ENCODE assay signal across 26 mouse cellular contexts in the genomic region with DNA sequence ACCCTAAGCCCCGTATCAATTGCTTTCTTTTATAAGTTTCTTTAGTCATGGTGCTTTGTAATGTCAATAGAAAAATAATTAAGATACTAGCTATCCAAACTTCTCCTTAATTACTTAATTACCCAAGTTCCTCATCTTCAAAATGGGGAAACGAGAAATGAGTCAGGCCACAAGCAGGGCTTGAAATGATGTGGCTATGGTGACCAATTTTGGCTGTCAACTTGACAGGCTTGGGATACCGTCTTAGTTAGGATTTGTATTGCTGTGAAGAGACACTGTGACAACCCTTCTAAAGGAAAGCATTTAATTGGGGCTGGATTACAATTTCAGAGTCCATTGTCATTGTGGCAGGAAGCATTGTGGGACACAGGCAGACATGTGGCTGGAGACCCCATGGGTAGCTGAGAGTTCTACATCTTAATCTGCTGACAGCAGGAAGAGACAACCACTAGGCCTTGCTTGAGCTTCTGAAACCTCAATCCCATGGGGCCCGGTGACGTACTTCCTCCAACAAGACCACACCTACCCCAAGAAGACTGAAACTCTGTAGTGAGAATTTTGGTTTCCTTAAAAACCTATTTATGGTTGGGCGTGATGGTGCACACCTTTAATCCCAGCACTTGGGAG. TPM values are rescaled to one million over a fixed set of nuclear protein-coding genes. Genes with fewer than 3 reads are reported as not detected.
DNase-seq lines count a peak whose midpoint lies in the region; ATAC-seq and TF ChIP-seq lines count a peak whose summit lies in the region.
"Had no signal": no experiment of that assay in that cellular context is flagged by ENCODE, and none has a peak within 500 bp of the region (broad histone marks: within the 10 kb centered on the region; RNA-seq: fewer than 3 reads in every experiment).

No protein-coding gene starts in this region.

- no peak for TF ChIP-seq RAD21 in MEL (IDR thresholded peaks at IDR 0.05; ENCODE audit: low read depth, low read length)

- no peak overlapping the region for H3K27ac ChIP-seq in MEL (ENCODE audit: control insufficient read depth, low read depth, low read length)
- H3K27ac ChIP-seq: embryonic facial prominence, embryonic 15.5 days; forebrain, embryonic 15.5 days; hindbrain, embryonic 10.5 days; kidney, embryonic 15.5 days; liver, embryonic 14.5 days; lung, embryonic 15.5 days; midbrain, embryonic 12.5 days; stomach, postnatal 0 days had no signal

- no peak for TF ChIP-seq EP300 in MEL (IDR thresholded peaks at IDR 0.05; ENCODE audit: low read depth in 1 of 2, low read length in 2 of 2)

- DNase-seq in A20 (ENCODE audit: low read depth, low spot score) = peak; percentile 37
- peak; percentile 43 for DNase-seq in MEL (ENCODE audit: low read depth, low spot score)
- DNase-seq in right cerebral cortex, adult 18-20 months = no peak
- DNase-seq in c-Kit-positive CD71-positive TER-119-positive erythroid progenitor cells, embryonic 14.5 days (ENCODE audit: low spot score) = no peak
- DNase-seq in lung, postnatal 36 days = no peak
- DNase-seq: adrenal gland, postnatal 36 days; cerebellum, adult 8-10 months; gastrocnemius, postnatal 10 days; heart, adult 18-20 months; heart, postnatal 10 days; kidney, adult 11 months; kidney, postnatal 4 days; layer of hippocampus, adult 9-11 months; lung, postnatal 4 days had no signal

- H3K9ac ChIP-seq in MEL (ENCODE audit: control insufficient read depth, low read depth, low read length, poor library complexity, severe bottlenecking) = no peak overlapping the region
- H3K9ac ChIP-seq: embryonic facial prominence, embryonic 15.5 days; forebrain, embryonic 15.5 days; heart, embryonic 12.5 days; kidney, embryonic 15.5 days; liver, embryonic 14.5 days; lung, embryonic 15.5 days; midbrain, embryonic 12.5 days had no signal

- TF ChIP-seq CTCF in MEL (IDR thresholded peaks at IDR 0.05 in 2 of 3, conservative IDR thresholded peaks at IDR 0.05 in 1 of 3; ENCODE audit: control insufficient read depth in 1 of 3, insufficient read depth in 1 of 3, low read depth in 2 of 3, low read length in 3 of 3, poor library complexity in 1 of 3, severe bottlenecking in 1 of 3) = no peak

- H3K79me2 ChIP-seq in MEL (ENCODE audit: control insufficient read depth, insufficient read depth, low read length, poor library complexity) = no peaks in the 10 kb centered on the region

- peaks cover 2 to 15% of the 10 kb centered on the region in 2 experiments; a peak in 2 of 4 replicates for H3K4me1 ChIP-seq in MEL (ENCODE audit: control insufficient read depth in 1 of 2, insufficient read depth in 2 of 2, low read length in 2 of 2)
- H3K4me1 ChIP-seq: embryonic facial prominence, embryonic 15.5 days; forebrain, embryonic 15.5 days; lung, embryonic 15.5 days; midbrain, embryonic 12.5 days had no signal

- TF ChIP-seq POLR2A in MEL (IDR thresholded peaks at IDR 0.05; ENCODE audit: control insufficient read depth in 1 of 2, insufficient read depth in 1 of 2, low read depth in 1 of 2, low read length in 2 of 2, poor library complexity in 1 of 2) = no peak

- H3K4me3 ChIP-seq in MEL (ENCODE audit: control insufficient read depth in 1 of 2, insufficient read depth in 1 of 2, low read depth in 2 of 2, low read length in 2 of 2) = no peak overlapping the region
- H3K4me3 ChIP-seq: embryonic facial prominence, embryonic 15.5 days; forebrain, embryonic 15.5 days; heart, embryonic 12.5 days; hindbrain, embryonic 10.5 days; kidney, embryonic 15.5 days; lung, embryonic 15.5 days; midbrain, embryonic 12.5 days had no signal

- no peaks in the 10 kb centered on the region for H3K27me3 ChIP-seq in MEL (ENCODE audit: control insufficient read depth in 1 of 2, insufficient read depth in 2 of 2, low read length in 2 of 2)
- H3K27me3 ChIP-seq: embryonic facial prominence, embryonic 15.5 days; forebrain, embryonic 15.5 days; heart, embryonic 12.5 days; kidney, embryonic 15.5 days; lung, embryonic 15.5 days; midbrain, embryonic 12.5 days had no signal

- no peaks in the 10 kb centered on the region for H3K9me3 ChIP-seq in MEL (replicated peaks; ENCODE audit: insufficient read depth, low read length)
- H3K9me3 ChIP-seq: embryonic facial prominence, embryonic 15.5 days; forebrain, embryonic 15.5 days; heart, embryonic 12.5 days; hindbrain, embryonic 10.5 days; kidney, embryonic 15.5 days; lung, embryonic 15.5 days had no signal

- ATAC-seq in granulocyte monocyte progenitor cell, adult 5-6 weeks (replicated peaks; ENCODE audit: poor library complexity, severe bottlenecking) = peak; percentile 67
- peak; percentile 77 for ATAC-seq in monocyte, adult 5-6 weeks (replicated peaks; ENCODE audit: insufficient number of reproducible peaks, low FRiP score, low TSS enrichment, poor library complexity, severe bottlenecking)
- ATAC-seq: forebrain, embryonic 15.5 days; hindbrain, embryonic 16.5 days had no signal

- peaks cover 0 to 16% of the 10 kb centered on the region in 2 experiments; a peak in 2 of 4 replicates for H3K36me3 ChIP-seq in MEL (ENCODE audit: control insufficient read depth in 1 of 2, insufficient read depth in 2 of 2, low read length in 2 of 2)
- H3K36me3 ChIP-seq: embryonic facial prominence, embryonic 15.5 days; forebrain, embryonic 15.5 days; heart, embryonic 12.5 days; hindbrain, embryonic 10.5 days; kidney, embryonic 15.5 days; lung, embryonic 15.5 days; midbrain, embryonic 12.5 days had no signal

TF ChIP-seq in MEL, 35 proteins besides CTCF, POLR2A, EP300 and RAD21:
- TF ChIP-seq TCF12 (IDR thresholded peaks at IDR 0.05; ENCODE audit: low read depth, low read length) = no peak
- TF ChIP-seq KAT2A (conservative IDR thresholded peaks at IDR 0.05; ENCODE audit: low read depth, low read length) = no peak
- no peak for TF ChIP-seq MYB (IDR thresholded peaks at IDR 0.05; ENCODE audit: low read depth, low read length)
- no peak for TF ChIP-seq ZC3H11A (IDR thresholded peaks at IDR 0.05; ENCODE audit: low read depth, low read length)
- TF ChIP-seq NRF1 (IDR thresholded peaks at IDR 0.05; ENCODE audit: insufficient read depth, low read depth, low read length, poor library complexity, severe bottlenecking) = no peak
- TF ChIP-seq MEF2A (IDR thresholded peaks at IDR 0.05; ENCODE audit: extremely low read depth, insufficient replicate concordance, low read depth, low read length, poor library complexity, severe bottlenecking) = no peak
- no peak for TF ChIP-seq GATA1 (IDR thresholded peaks at IDR 0.05; ENCODE audit: low read depth, low read length)
- no peak for TF ChIP-seq TAL1 (IDR thresholded peaks at IDR 0.05; ENCODE audit: low read length)
- TF ChIP-seq POLR2AphosphoS5 (IDR thresholded peaks at IDR 0.05; ENCODE audit: borderline replicate concordance, low read depth, low read length) = no peak
- TF ChIP-seq HCFC1 (IDR thresholded peaks at IDR 0.05; ENCODE audit: low read depth, low read length) = no peak
- TF ChIP-seq ZNF384 (IDR thresholded peaks at IDR 0.05; ENCODE audit: low read depth, low read length) = no peak
- TF ChIP-seq CHD1 (IDR thresholded peaks at IDR 0.05; ENCODE audit: low read depth, low read length) = no peak
- TF ChIP-seq TBP (IDR thresholded peaks at IDR 0.05; ENCODE audit: low read depth, low read length) = no peak
- TF ChIP-seq GABPA (IDR thresholded peaks at IDR 0.05; ENCODE audit: low read depth, low read length) = no peak
- no peak for TF ChIP-seq USF2 (IDR thresholded peaks at IDR 0.05; ENCODE audit: borderline replicate concordance in 1 of 2, insufficient read depth in 1 of 2, low read depth in 1 of 2, low read length in 2 of 2)
- TF ChIP-seq POLR2AphosphoS2 (IDR thresholded peaks at IDR 0.05; ENCODE audit: low read length) = no peak
- no peak for TF ChIP-seq SMC3 (IDR thresholded peaks at IDR 0.05; ENCODE audit: low read depth, low read length)
- TF ChIP-seq RCOR1 (IDR thresholded peaks at IDR 0.05; ENCODE audit: low read depth, low read length) = no peak
- TF ChIP-seq NELFE (IDR thresholded peaks at IDR 0.05; ENCODE audit: low read depth, low read length) = no peak
- no peak for TF ChIP-seq MYC (IDR thresholded peaks at IDR 0.05; ENCODE audit: low read depth, low read length)

RNA-seq across cellular contexts. Expression of a gene that starts 31.8 kb away (rescaled TPM):
- 0.98 and 1.2 TPM in 2 replicates for total RNA-seq in MEL (2012; rRNA removed)
- polyA plus RNA-seq in MEL (2012; ENCODE audit: insufficient read depth in 1 of 2, insufficient read length in 2 of 2, low read depth in 1 of 2, low replicate concordance in 2 of 2, missing spikeins in 1 of 2) = 1 to 10 TPM in 1 of 2 experiments, not detected in 1; 1.5 TPM
- 10.7 and 16.7 TPM in 2 replicates for total RNA-seq in granulocyte monocyte progenitor cell, adult 5-6 weeks (2014; fragmentation: Nextera tagmentation)
- total RNA-seq in granulocyte monocyte progenitor cell, adult 5-6 weeks (2017) = 11.6 and 11.7 TPM in 2 replicates
- total RNA-seq in monocyte, adult 5-6 weeks (2017) = 41.3 to 81.6 TPM (median 50.3 TPM) in 3 replicates

RNA-seq across cellular contexts. Expression of a gene that starts 35.1 kb away (rescaled TPM):
- 3.0 and 3.4 TPM in 2 replicates for total RNA-seq in MEL (2012; rRNA removed)
- polyA plus RNA-seq in MEL (2012; ENCODE audit: insufficient read depth in 1 of 2, insufficient read length in 2 of 2, low read depth in 1 of 2, low replicate concordance in 2 of 2, missing spikeins in 1 of 2) = 1 to 10 TPM in 1 of 2 experiments, not detected in 1; 5.3 TPM
- 14.7 and 15.7 TPM in 2 replicates for total RNA-seq in granulocyte monocyte progenitor cell, adult 5-6 weeks (2014; fragmentation: Nextera tagmentation)
- total RNA-seq in granulocyte monocyte progenitor cell, adult 5-6 weeks (2017) = 20.4 and 24.1 TPM in 2 replicates
- total RNA-seq in monocyte, adult 5-6 weeks (2017) = 69.9 to 79.8 TPM (median 70.6 TPM) in 3 replicates

RNA-seq across cellular contexts. Expression of a gene that starts 35.8 kb away (rescaled TPM):
- 3.5 and 3.9 TPM in 2 replicates for total RNA-seq in MEL (2012; rRNA removed)
- polyA plus RNA-seq in MEL (2012; ENCODE audit: insufficient read depth in 1 of 2, insufficient read length in 2 of 2, low read depth in 1 of 2, low replicate concordance in 2 of 2, missing spikeins in 1 of 2) = 1 to 10 TPM in 1 of 2 experiments, not detected in 1; 6.0 TPM
- 21.9 and 28.5 TPM in 2 replicates for total RNA-seq in granulocyte monocyte progenitor cell, adult 5-6 weeks (2014; fragmentation: Nextera tagmentation)
- 29.4 and 36.2 TPM in 2 replicates for total RNA-seq in granulocyte monocyte progenitor cell, adult 5-6 weeks (2017)
- 29.2 to 67.2 TPM (median 45.3 TPM) in 3 replicates for total RNA-seq in monocyte, adult 5-6 weeks (2017)

Comparison
In these comparisons a context has a peak if more than half of its experiments do, and no peak if none do; other contexts are left out.
1. DNase-seq: peak in A20 (single experiment) and MEL (single experiment); none in right cerebral cortex, adult 18-20 months (single experiment), c-Kit-positive CD71-positive TER-119-positive erythroid progenitor cells, embryonic 14.5 days (single experiment) and lung, postnatal 36 days (single experiment).